Mouse (Mus musculus): Measurements from ENCODE around the gene Rps6ka5.

Rps6ka5 gene

DNA sequence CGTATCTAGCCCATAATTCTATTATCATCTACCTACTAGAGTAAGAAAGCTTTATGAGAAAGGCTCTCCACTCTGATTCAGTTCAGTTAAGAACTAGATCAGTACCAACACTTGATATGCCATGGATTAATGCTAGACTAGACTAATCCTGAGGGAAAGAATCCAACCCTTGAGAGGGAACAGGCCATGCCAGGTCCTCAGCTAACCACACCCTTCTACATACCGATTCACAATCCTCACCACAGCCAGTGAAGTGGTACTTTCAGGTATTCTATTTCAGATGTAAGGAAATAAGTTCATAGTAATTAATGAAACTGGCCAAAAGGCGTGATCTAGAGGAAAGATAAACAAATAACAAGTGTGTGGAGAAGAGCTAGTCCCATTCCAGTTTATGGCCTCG is 70.8 kb downstream of the Rps6ka5 start:
- no peak for DNase-seq (ENCODE audit: low read depth)

DNA sequence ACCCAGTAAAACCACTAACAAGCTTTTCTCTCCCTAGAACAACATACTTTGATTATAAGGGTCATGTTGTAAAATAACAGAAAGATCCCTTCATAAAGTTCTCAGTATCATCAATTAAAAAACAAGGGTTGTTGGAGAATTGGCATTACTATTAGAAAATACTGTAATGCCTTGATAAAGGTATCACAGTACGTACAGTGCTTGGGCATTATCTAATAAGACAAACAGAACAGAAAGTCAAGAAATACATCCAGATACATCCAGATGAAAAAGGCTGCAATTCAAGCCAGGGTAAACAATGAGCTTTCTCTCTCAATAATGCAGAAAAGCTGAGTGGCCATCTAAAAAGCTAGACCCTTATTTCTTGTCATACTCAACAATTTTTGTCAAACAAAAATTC is 84.8 kb downstream of the Rps6ka5 start:
- no peak for DNase-seq (ENCODE audit: low read depth)

DNA sequence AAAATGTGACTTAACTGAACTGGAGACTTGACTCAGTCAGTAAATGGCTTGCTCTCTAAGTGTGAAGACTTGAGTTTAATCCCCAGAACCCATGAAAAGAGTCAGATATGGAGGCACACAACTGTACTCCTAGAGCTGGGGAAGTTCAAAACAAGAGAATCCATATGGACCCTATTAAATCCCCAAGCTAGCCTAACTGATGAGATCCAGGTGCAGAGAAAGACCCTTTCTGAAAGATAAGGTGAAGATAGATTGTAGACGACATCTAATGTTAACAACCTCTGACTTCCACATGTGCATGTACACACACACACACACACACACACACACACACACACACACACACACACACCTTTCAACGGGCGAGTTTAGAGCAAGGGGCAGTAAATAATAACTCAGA is 86.1 kb downstream of the Rps6ka5 start:
- DNase-seq (ENCODE audit: low read depth), result no peak

- no peak for DNase-seq (ENCODE audit: low read depth)
Measured at GRCm38 (mm10) chr12:100639680-100640079, 87.1 kb downstream of the Rps6ka5 start.

GRCm38 (mm10) chr12:100637886-100638285 is 88.9 kb downstream of the Rps6ka5 start:
- no peak for DNase-seq (ENCODE audit: low read depth)

GRCm38 (mm10) chr12:100636733-100637132 is 90.0 kb downstream of the Rps6ka5 start:
- DNase-seq (ENCODE audit: low read depth), result no peak

DNA sequence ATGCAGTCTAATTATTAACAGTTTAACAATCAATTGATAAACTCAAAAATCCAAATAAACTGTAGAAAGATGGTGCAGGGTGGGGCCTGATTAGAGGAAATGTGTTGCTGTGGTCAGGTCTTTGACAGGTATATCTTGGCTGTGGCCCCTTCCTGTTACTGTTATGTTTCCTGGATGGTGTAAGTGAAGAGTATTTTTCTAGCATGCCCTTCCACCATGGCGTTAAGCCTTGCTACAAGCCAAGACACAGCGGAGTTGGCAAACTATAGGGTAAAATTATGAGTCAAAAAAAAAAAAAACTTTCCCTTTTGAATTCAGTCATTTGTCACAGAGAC is 90.5 kb downstream of the Rps6ka5 start:
- no peak for DNase-seq (ENCODE audit: low read depth)

GRCm38 (mm10) chr12:100635601-100636298 is 91.0 kb downstream of the Rps6ka5 start:
- DNase-seq (ENCODE audit: low read depth), result no peak

- DNase-seq (ENCODE audit: low read depth), result no peak
Measured at GRCm38 (mm10) chr12:100633231-100633630, 93.6 kb downstream of the Rps6ka5 start.

GRCm38 (mm10) chr12:100631286-100631685 is 95.5 kb downstream of the Rps6ka5 start:
- no peak for DNase-seq (ENCODE audit: low read depth)

- DNase-seq (ENCODE audit: low read depth), result no peak
Measured at GRCm38 (mm10) chr12:100629126-100629920, 97.5 kb downstream of the Rps6ka5 start.

DNA sequence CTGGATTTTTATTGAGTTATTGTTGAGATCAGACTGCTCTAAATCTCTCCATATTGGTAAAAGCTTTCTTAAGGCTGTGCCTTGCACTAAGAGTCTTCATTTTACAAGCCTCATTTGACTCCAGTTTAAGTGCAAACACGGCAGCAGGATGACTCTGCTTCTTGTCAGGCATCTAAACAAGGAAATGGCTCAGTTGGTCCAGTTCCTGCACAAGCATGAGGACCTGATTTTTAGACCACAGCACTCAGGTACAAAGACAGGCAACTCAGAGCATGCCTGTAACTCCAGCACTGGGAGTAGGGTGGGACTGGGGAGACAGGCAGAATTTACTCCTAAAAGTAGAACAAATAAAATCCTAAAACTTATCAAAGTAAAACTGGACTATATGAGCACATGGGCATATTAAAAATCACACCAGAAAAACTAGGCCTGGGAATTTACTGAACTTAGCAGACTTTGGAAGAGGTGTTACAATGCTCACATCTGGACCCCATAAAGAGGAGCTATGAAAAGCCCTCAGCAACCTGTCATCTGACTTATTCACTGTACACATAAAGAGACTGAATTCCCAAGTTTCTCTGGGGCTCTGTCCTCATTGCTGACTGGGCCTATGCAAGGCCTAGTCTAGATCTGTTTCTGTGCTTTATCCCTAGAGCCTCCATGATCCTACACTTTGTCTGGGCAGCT is 99.6 kb downstream of the Rps6ka5 start:
- no peak for DNase-seq (ENCODE audit: low read depth)

DNA sequence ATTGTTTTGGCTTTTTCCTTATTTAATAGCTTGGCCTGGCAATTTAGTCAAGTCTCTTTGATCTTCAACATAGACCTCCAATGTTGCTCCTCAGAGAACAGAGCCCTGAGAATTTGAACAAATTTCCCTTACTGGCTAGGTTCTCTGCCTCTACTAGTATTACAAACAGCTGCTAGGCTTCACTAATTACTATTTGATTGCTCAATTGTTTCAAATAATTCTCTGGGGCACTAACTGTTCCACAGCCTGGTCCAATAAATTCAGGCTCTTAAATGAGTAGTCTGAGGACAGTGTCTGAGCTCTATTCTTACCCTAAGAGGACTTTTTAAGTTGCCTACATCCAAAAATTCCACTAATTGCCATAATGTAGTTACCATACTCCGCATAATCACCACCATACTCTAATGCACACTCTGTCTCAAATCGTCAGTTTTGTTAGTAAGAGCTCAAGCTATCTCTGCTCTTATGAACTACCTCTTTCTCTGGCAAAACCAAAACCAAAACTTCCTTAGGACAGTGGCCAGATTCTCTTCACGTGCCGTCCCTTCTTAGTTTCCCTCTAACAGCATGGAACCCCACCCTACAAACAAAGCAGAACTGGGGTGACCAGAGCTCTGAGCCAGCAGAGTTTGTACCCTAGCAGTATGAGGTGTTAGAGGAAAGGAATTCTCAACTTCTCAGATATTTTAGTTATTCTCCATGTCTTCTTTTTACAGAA is 100.4 kb downstream of the Rps6ka5 start:
- no peak for DNase-seq (ENCODE audit: low read depth)

GRCm38 (mm10) chr12:100624854-100625447 is 101.8 kb downstream of the Rps6ka5 start:
- no peak for DNase-seq (ENCODE audit: low read depth)

DNA sequence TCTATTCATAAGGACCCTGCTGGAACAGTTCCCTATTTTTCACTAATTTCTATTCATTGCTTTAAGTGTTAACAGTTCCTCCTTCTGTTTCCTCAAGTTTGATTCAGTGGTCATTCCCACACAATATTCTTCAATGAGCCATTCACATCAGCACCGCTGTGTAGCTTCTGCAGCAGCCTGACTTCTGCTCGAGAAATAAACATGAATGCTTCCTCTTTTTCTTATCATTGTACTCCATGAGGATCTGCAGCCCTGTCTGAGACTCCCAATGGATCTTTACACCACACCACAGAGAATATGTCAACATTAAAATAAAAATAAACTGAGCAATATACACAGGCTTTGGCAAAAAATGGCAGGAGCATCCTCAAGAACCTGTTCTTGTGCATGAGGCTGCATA is 111.5 kb downstream of the Rps6ka5 start:
- DNase-seq (ENCODE audit: low read depth), result no peak

GRCm38 (mm10) chr12:100613878-100614277 is 112.9 kb downstream of the Rps6ka5 start:
- DNase-seq (ENCODE audit: low read depth), result no peak

DNA sequence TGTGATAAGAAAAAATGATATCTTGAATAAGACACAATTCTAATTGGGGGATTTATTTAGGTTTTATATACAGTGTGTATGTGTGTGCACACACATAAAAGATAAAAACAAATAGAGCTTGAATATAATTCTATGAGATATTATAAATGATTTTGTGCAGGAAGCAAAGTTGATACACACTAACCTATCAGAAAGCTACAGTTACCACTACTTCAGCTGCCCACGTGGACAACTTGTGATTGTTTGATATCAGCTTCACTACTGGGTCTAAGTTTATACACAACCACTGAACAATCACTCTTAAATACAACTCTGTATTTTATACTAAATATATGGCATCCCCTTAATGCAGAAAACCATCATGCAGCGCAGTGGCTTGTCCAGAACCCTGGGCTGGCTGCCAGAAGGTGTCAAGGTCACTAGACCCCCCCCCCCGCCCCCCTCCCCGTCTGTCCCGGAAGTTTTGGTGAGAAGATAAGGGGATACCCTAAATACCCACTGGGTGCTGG is 113.5 kb downstream of the Rps6ka5 start:
- DNase-seq (ENCODE audit: low read depth), result no peak

GRCm38 (mm10) chr12:100609766-100610165 is 117.0 kb downstream of the Rps6ka5 start:
- no peak for DNase-seq (ENCODE audit: low read depth)

DNA sequence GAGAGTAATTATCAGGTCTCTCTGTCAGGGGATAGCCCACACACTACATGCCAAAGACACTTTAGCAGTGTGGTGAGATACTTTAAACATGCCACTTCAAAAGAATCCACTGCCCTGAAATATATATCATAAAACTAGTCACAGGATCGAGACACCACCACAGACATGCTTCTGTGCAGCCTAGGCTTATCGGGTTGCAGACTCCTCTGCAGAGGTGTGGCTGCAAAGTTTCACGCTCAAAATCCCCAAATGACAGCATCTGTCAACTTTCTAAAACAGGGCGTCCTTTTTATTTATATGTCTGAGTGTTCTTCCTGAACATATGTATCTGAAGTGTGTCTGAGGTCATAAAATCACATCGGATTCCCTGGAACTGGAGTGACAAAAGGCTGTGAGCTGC is 117.7 kb downstream of the Rps6ka5 start:
- no peak for DNase-seq (ENCODE audit: low read depth)

- peak; percentile 40 for DNase-seq (ENCODE audit: low read depth)
Measured at GRCm38 (mm10) chr12:100606733-100607132, 120.0 kb downstream of the Rps6ka5 start.

GRCm38 (mm10) chr12:100605596-100605995 is 121.2 kb downstream of the Rps6ka5 start:
- DNase-seq (ENCODE audit: low read depth), result no peak

- DNase-seq (ENCODE audit: low read depth), result peak; percentile 29
Measured at GRCm38 (mm10) chr12:100604540-100604939, 122.2 kb downstream of the Rps6ka5 start.
